Mouse (Mus musculus) neural tube, embryonic 14.5 days (tissue): ENCODE measurements around the gene Oma1. TPM values are rescaled to one million over a fixed set of nuclear protein-coding genes. Genes with fewer than 3 reads are reported as not detected.

ENCODE experiments used
- ATAC-seq: fragments of 200-750 bp; cut with Nextera tagmentation; 2 replicates; pipeline ENCODE4 v1.8.0; 2017; ENCODE audit warnings: low read depth, mild to moderate bottlenecking, moderate TSS enrichment, moderate library complexity
- H3K27ac ChIP-seq: fragments of 300-500 bp; sonication (generic); 2 replicates; pipeline ENCODE4 v1.5.1; 2014; ENCODE audit warnings: low read depth, mild to moderate bottlenecking, control low read depth, low read length, moderate library complexity, mixed read lengths
- H3K27me3 ChIP-seq: fragments of 300-500 bp; sonication (generic); 2 replicates; pipeline ENCODE4 v1.6.1; 2014; ENCODE audit warnings: low read length; ENCODE audit not compliant: control insufficient read depth, insufficient read depth
- H3K36me3 ChIP-seq: fragments of 300-500 bp; sonication (generic); 2 replicates; pipeline ENCODE4 v1.6.1; 2014; ENCODE audit warnings: low read length, mixed read lengths; ENCODE audit not compliant: control insufficient read depth, insufficient read depth
- H3K4me1 ChIP-seq: fragments of 300-500 bp; sonication (generic); 2 replicates; pipeline ENCODE4 v1.6.1; 2014; ENCODE audit warnings: low read length; ENCODE audit not compliant: control insufficient read depth, insufficient read depth
- H3K4me2 ChIP-seq: fragments of 300-500 bp; sonication (generic); 2 replicates; pipeline ENCODE4 v1.6.1; 2014; ENCODE audit warnings: mild to moderate bottlenecking, low read depth, low read length, control low read depth
- H3K4me3 ChIP-seq: fragments of 300-500 bp; sonication (generic); 2 replicates; pipeline ENCODE4 v1.5.1; 2014; ENCODE audit warnings: low read depth, low read length, control low read depth, mixed read lengths
- H3K9ac ChIP-seq: fragments of 300-500 bp; sonication (generic); replicated peaks from 2 replicates; pipeline ENCODE4 v1.6.1; 2014; ENCODE audit warnings: low read depth, mild to moderate bottlenecking, control low read depth, low read length, mixed read lengths
- H3K9me3 ChIP-seq: fragments of 300-500 bp; sonication (generic); 2 replicates; pipeline ENCODE4 v1.6.1; 2016; ENCODE audit warnings: low read length; ENCODE audit not compliant: control insufficient read depth
- WGBS: fragments of 180-500 bp; shearing (Covaris S2); extraction: QIAGEN DNeasy Blood & Tissue Kit; methylation state at CpG from one replicate; pipeline ENCODE4 v1.1.7; 2014; 5-methylcytosine and 5-hydroxymethylcytosine counted together
- polyA plus RNA-seq: library from polyadenylated mRNA; unstranded; fragments of >200 nt; fragmentation: Nextera tagmentation; extraction: Ambion mirVana; gene quantifications from 2 replicates; pipeline ENCODE4 v1.2.1, GENCODE M21; 2014

The Oma1 gene
- polyA plus RNA-seq, 1 experiment from 2014 or later: 9.0 TPM

- Histone ChIP-seq H3K9ac (no peak overlapping the region), H3K9me3 (no peaks in the 10 kb centered on the region), H3K4me1 (no peaks in the 10 kb centered on the region), H3K27ac (no peak overlapping the region), H3K4me3 (no peak overlapping the region), H3K27me3 (no peaks in the 10 kb centered on the region), H3K36me3 (no peaks in the 10 kb centered on the region), H3K4me2 (no peak overlapping the region)
- WGBS: 30% methylated on average over 2 of the region's 2 CpGs
- peak; percentile 79; the same call in 1 of the 2 replicates for ATAC-seq
Observed at GRCm38 (mm10) chr4:103346058-103346457, 32.4 kb downstream of the Oma1 start.

GRCm38 (mm10) chr4:103346849-103347248, 33.2 kb downstream of the Oma1 start:
- ATAC-seq: no peak
- H3K27ac ChIP-seq: no peak overlapping the region
- H3K4me2 ChIP-seq: no peak overlapping the region
- no peak overlapping the region for H3K4me3 ChIP-seq
- no peaks in the 10 kb centered on the region for H3K4me1 ChIP-seq
- 77% methylated on average over 5 of the region's 5 CpGs for WGBS
- no peak overlapping the region for H3K9ac ChIP-seq
- no peaks in the 10 kb centered on the region for H3K27me3 ChIP-seq
- H3K9me3 ChIP-seq: no peaks in the 10 kb centered on the region
- no peaks in the 10 kb centered on the region for H3K36me3 ChIP-seq

DNA sequence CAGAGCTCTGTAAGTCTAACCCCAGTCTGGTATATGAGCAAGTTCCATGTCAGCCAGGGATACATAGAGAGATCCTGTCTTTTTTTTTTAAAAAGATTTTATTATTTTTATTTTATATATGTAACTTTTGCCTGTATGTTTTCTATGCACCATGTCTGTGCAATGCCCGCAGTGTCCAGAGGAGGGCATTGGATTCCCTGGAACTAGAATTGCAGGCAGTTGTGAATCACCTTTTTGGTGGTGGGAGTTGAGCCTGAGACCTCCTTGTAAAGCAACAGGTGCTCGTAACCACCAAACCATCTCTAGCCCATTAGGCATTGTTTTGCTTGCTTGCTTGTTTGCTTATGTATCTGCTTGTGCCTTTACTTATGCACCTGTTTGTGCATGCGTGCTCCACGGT, 35.6 kb downstream of the Oma1 start:
- ATAC-seq: no peak
- no peaks in the 10 kb centered on the region for H3K9me3 ChIP-seq
- H3K9ac ChIP-seq: no peak overlapping the region
- H3K36me3 ChIP-seq: no peaks in the 10 kb centered on the region
- no peak overlapping the region for H3K4me2 ChIP-seq
- no peaks in the 10 kb centered on the region for H3K4me1 ChIP-seq
- no peaks in the 10 kb centered on the region for H3K27me3 ChIP-seq
- no peak overlapping the region for H3K4me3 ChIP-seq
- 90% methylated on average over 4 of the region's 4 CpGs for WGBS
- H3K27ac ChIP-seq: no peak overlapping the region

- Histone ChIP-seq H3K27ac (no peak overlapping the region), H3K27me3 (no peaks in the 10 kb centered on the region), H3K4me2 (no peak overlapping the region), H3K9ac (no peak overlapping the region), H3K36me3 (no peaks in the 10 kb centered on the region), H3K4me1 (no peaks in the 10 kb centered on the region), H3K9me3 (no peaks in the 10 kb centered on the region), H3K4me3 (no peak overlapping the region)
- no peak for ATAC-seq
- WGBS: 85% methylated on average over 5 of the region's 5 CpGs
Observed at GRCm38 (mm10) chr4:103352926-103353325, 39.3 kb downstream of the Oma1 start.

GRCm38 (mm10) chr4:103357457-103357856, 43.8 kb downstream of the Oma1 start:
- WGBS: 94% methylated on average over 3 of the region's 3 CpGs
- Histone ChIP-seq H3K27ac (no peak overlapping the region), H3K4me1 (no peaks in the 10 kb centered on the region), H3K27me3 (no peaks in the 10 kb centered on the region), H3K4me2 (no peak overlapping the region), H3K36me3 (no peaks in the 10 kb centered on the region), H3K9me3 (no peaks in the 10 kb centered on the region), H3K4me3 (no peak overlapping the region), H3K9ac (no peak overlapping the region)
- no peak for ATAC-seq

DNA sequence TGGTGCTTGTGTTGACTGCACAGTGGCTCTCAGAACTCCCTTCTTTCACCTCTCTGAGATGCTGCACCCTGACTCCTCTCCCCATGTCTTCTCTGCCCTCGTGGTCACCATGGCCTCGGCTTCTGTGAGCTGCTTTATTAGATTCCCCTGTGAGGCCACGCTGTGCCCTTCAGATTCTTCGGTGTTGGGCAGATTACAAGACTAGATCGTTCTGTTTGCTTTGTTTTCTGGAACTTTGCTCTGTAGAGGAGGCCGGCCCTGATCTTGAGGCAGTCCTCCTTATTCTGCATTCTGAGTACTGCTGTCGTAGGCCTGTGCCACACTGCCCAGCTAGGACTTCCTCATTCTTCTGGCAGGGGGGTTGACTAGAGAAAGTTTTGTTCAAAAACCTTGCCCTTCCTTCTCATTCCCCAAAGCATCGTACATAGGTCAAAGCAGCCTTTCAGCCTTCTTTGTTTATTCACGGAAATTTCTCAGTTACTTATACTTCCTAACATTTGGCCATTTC, 45.4 kb downstream of the Oma1 start:
- 88% methylated on average over 9 of the region's 9 CpGs for WGBS
- Histone ChIP-seq H3K4me2 (no peak overlapping the region), H3K27me3 (no peaks in the 10 kb centered on the region), H3K4me1 (no peaks in the 10 kb centered on the region), H3K9ac (no peak overlapping the region), H3K9me3 (no peaks in the 10 kb centered on the region), H3K4me3 (no peak overlapping the region), H3K27ac (no peak overlapping the region), H3K36me3 (no peaks in the 10 kb centered on the region)
- no peak for ATAC-seq

DNA sequence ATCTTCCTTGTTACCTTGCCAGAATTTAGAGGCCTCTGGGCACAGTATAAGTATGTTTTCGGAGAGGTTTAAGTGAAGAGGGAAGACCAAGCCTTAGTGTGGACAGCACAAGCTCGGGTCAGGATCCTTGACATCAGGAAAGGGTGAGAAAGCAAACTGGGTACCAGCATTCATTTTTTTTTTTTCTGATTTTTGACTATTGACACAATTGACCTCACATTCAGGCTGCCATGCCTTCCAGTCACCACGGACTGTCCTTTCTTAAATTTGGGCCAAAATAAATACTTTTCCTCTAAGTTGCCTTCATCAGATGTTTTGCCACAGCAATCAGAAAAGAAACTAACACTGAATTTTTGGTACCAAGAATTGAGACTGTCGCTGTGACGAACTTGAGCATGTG, 68.6 kb downstream of the Oma1 start:
- H3K27ac ChIP-seq: no peak overlapping the region
- H3K9ac ChIP-seq: no peak overlapping the region
- no peak overlapping the region for H3K4me3 ChIP-seq
- no peaks in the 10 kb centered on the region for H3K36me3 ChIP-seq
- H3K9me3 ChIP-seq: no peaks in the 10 kb centered on the region
- ATAC-seq: no peak
- WGBS: 91% methylated on average over 5 of the region's 5 CpGs
- H3K27me3 ChIP-seq: no peaks in the 10 kb centered on the region
- H3K4me1 ChIP-seq: no peaks in the 10 kb centered on the region
- H3K4me2 ChIP-seq: no peak overlapping the region

DNA sequence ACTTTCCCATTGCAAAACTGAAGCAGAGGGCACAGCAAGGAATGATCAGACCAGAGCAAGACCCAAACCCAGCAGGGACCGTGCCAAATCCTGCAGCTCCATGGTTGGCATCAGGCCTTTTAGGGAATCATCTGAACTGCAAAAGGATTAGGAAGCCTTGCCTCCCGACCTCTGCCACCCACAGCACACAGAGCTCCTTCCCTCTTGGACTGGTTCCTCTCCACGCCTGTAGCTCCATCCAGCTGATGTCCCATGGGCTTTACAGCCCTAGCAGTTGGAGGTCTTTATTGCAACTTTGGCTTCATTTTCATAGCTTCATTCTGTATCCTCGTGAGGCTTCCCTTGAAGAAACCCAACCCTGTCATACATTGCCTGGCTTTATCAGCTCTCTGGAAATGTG, 71.4 kb downstream of the Oma1 start:
- Histone ChIP-seq H3K27ac (no peak overlapping the region), H3K9ac (no peak overlapping the region), H3K4me3 (no peak overlapping the region), H3K4me2 (no peak overlapping the region), H3K27me3 (no peaks in the 10 kb centered on the region), H3K9me3 (no peaks in the 10 kb centered on the region), H3K36me3 (no peaks in the 10 kb centered on the region), H3K4me1 (no peaks in the 10 kb centered on the region)
- ATAC-seq: no peak
- 72% methylated on average over 4 of the region's 4 CpGs for whole genome bisulfite sequencing

DNA sequence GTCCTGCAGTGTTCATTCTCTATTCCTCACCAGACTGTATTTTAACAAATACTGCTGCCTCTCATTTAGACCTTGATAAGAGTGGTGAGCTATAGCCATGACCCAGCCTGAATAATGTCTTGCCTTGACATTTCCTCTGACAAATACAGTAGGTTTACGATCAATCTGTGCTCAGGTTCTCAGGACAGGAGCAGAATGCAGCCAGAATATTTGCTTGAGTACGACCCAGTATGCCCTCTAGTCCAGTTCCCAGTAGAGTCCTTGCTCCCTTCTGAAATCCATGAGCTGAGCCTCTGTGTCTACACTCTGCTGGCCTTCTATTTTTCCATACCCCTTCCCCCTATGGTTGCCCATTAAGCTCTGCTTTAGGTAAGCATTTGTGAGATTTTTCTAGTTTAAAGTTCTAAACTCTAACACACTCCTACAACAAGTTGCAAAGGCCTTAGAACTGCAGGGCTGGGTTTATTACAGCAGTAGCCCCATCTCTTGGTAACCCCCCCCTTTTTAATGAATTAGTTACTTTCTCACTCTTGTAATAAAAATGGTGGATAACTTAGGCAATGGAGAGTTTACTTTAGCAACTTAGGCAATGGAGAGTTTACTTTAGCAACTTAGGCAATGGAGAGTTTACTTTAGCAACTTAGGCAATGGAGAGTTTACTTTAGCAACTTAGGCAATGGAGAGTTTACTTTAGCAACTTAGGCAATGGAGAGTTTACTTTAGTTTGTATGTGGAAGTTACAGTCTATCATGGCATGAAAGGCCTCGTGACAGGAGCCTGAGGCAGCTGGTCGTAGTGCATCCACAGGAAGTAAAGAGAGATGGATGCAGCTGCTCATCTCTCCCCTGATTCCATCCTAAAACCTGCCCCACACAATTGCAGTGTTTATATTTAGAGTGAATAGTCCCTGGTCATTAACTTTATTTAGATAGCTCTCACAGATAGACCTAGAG, 72.5 kb downstream of the Oma1 start:
- Histone ChIP-seq H3K9me3 (no peaks in the 10 kb centered on the region), H3K4me1 (no peaks in the 10 kb centered on the region), H3K36me3 (no peaks in the 10 kb centered on the region), H3K27me3 (no peaks in the 10 kb centered on the region), H3K9ac (no peak overlapping the region), H3K4me3 (no peak overlapping the region), H3K4me2 (no peak overlapping the region), H3K27ac (no peak overlapping the region)
- 67% methylated on average over 4 of the region's 4 CpGs for WGBS
- ATAC-seq: no peak
